Mouse (Mus musculus) embryonic facial prominence, embryonic 12.5 days (tissue): ENCODE measurements around the gene Bcr. TPM values are rescaled to one million over a fixed set of nuclear protein-coding genes. Genes with fewer than 3 reads are reported as not detected.

Experiments
- ATAC-seq: fragments of 200-750 bp; cut with Nextera tagmentation; 2 replicates; pipeline ENCODE4 v1.8.0; 2017; ENCODE audit not compliant: insufficient number of reproducible peaks, insufficient read depth, low FRiP score, low TSS enrichment
- H3K27ac ChIP-seq: fragments of 300-500 bp; sonication (generic); 2 replicates; pipeline ENCODE4 v1.5.1; 2016; ENCODE audit warnings: mild to moderate bottlenecking
- H3K27me3 ChIP-seq: fragments of 300-500 bp; sonication (generic); 2 replicates; pipeline ENCODE4 v1.6.1; 2016; ENCODE audit warnings: mild to moderate bottlenecking, moderate library complexity
- H3K36me3 ChIP-seq: fragments of 300-500 bp; sonication (generic); 2 replicates; pipeline ENCODE4 v1.6.1; 2016; ENCODE audit warnings: mild to moderate bottlenecking
- H3K4me1 ChIP-seq: fragments of 300-500 bp; sonication (generic); 2 replicates; pipeline ENCODE4 v1.6.1; 2016
- H3K4me2 ChIP-seq: fragments of 300-500 bp; sonication (generic); replicated peaks from 2 replicates; pipeline ENCODE4 v1.6.1; 2016; ENCODE audit warnings: mild to moderate bottlenecking, moderate library complexity
- H3K4me3 ChIP-seq: fragments of 300-500 bp; sonication (generic); 2 replicates; pipeline ENCODE4 v1.5.1; 2016; ENCODE audit warnings: mild to moderate bottlenecking
- H3K9ac ChIP-seq: fragments of 300-500 bp; sonication (generic); 2 replicates; pipeline ENCODE4 v1.6.1; 2016; ENCODE audit warnings: mild to moderate bottlenecking, moderate library complexity
- H3K9me3 ChIP-seq: fragments of 300-500 bp; sonication (generic); 2 replicates; pipeline ENCODE4 v1.6.1; 2016; ENCODE audit warnings: mild to moderate bottlenecking, moderate library complexity
- WGBS: fragments of 180-500 bp; shearing (Covaris S2); methylation state at CpG from one replicate; pipeline ENCODE4 v1.1.7; 2016; 5-methylcytosine and 5-hydroxymethylcytosine counted together
- polyA plus RNA-seq: library from polyadenylated mRNA; unstranded; fragments of >200 nt; fragmentation: Nextera tagmentation; extraction: Ambion mirVana; gene quantifications from 2 replicates; pipeline ENCODE4 v1.2.1, GENCODE M21; 2016

Bcr gene
- polyA plus RNA-seq, 1 experiment from 2014 or later, result 9.0 TPM

- Histone ChIP-seq H3K4me1 (no peaks in the 10 kb centered on the region), H3K9ac (no peak overlapping the region), H3K9me3 (no peaks in the 10 kb centered on the region), H3K27ac (no peak overlapping the region), H3K27me3 (no peaks in the 10 kb centered on the region), H3K4me3 (no peak overlapping the region), H3K36me3 (peaks cover 90% of the 10 kb centered on the region), H3K4me2 (no peak overlapping the region)
- ATAC-seq, result no peak
- WGBS, result 80% methylated on average over 3 of the region's 3 CpGs
Observed at GRCm38 (mm10) chr10:75137148-75137547, 76.8 kb downstream of the Bcr start.

DNA sequence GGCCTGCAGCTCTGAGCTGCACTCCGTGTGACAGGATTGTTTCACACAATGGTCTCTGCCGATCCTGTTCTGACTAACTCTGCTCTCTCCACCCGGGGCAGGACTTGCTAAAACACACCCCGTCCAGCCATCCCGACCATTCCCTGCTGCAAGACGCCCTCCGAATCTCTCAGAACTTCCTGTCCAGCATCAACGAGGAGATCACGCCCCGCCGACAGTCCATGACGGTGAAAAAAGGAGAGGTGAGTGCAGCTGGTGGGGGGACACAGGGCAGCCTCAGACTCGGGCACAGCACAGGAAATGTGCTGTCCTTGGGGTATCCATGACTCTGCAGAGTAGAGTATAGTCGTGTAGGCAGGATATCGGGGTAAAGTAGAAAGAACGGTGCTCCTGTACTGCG lies 84.8 kb downstream of the Bcr start:
- WGBS, result 83% methylated on average over 17 of the region's 17 CpGs
- Histone ChIP-seq H3K4me2 (no peak overlapping the region), H3K4me3 (no peak overlapping the region), H3K9me3 (no peaks in the 10 kb centered on the region), H3K27me3 (no peaks in the 10 kb centered on the region), H3K36me3 (peaks cover 90% of the 10 kb centered on the region), H3K4me1 (no peaks in the 10 kb centered on the region), H3K9ac (no peak overlapping the region), H3K27ac (no peak overlapping the region)
- ATAC-seq, result no peak

GRCm38 (mm10) chr10:75146001-75146400 lies 85.6 kb downstream of the Bcr start:
- Histone ChIP-seq H3K9ac (no peak overlapping the region), H3K9me3 (no peaks in the 10 kb centered on the region), H3K27ac (no peak overlapping the region), H3K27me3 (no peaks in the 10 kb centered on the region), H3K4me2 (no peak overlapping the region), H3K4me1 (no peaks in the 10 kb centered on the region), H3K4me3 (no peak overlapping the region), H3K36me3 (peaks cover 82% of the 10 kb centered on the region)
- 93% methylated on average over 4 of the region's 4 CpGs for WGBS
- no peak for ATAC-seq

GRCm38 (mm10) chr10:75146619-75147018 lies 86.2 kb downstream of the Bcr start:
- H3K4me1 ChIP-seq, result no peaks in the 10 kb centered on the region
- 87% methylated on average over 10 of the region's 10 CpGs for WGBS
- H3K9ac ChIP-seq, result no peak overlapping the region
- H3K27me3 ChIP-seq, result no peaks in the 10 kb centered on the region
- H3K4me3 ChIP-seq, result no peak overlapping the region
- H3K36me3 ChIP-seq, result peaks cover 78% of the 10 kb centered on the region
- H3K27ac ChIP-seq, result no peak overlapping the region
- no peaks in the 10 kb centered on the region for H3K9me3 ChIP-seq
- no peak for ATAC-seq
- no peak overlapping the region for H3K4me2 ChIP-seq

DNA sequence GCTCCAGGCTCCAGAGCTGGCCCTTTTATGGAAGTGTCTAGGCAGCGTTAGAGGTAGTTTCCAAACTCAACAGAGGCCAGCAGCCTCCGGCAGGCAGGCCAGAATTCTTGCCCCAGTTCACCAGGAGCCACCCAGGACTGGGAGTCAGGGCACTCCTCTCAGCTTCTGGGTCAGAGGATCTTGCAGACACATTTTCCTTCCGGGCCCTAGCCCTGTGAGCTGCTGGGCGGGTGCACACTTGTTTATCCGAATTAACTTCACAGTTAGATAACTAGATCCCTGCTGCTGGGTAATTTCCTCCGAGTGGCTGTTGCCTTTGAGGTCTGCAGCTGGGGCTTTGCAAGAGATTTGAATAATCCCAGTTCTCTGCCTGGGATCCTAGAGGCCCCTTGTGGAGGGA lies 87.9 kb downstream of the Bcr start:
- Histone ChIP-seq H3K9ac (no peak overlapping the region), H3K36me3 (peaks cover 69% of the 10 kb centered on the region), H3K27ac (no peak overlapping the region), H3K4me2 (no peak overlapping the region), H3K9me3 (no peaks in the 10 kb centered on the region), H3K27me3 (no peaks in the 10 kb centered on the region), H3K4me1 (no peaks in the 10 kb centered on the region), H3K4me3 (no peak overlapping the region)
- WGBS, result 40% methylated on average over 6 of the region's 6 CpGs
- ATAC-seq, result no peak

GRCm38 (mm10) chr10:75150361-75150760 lies 90.0 kb downstream of the Bcr start:
- Histone ChIP-seq H3K27ac (no peak overlapping the region), H3K4me2 (no peak overlapping the region), H3K9me3 (no peaks in the 10 kb centered on the region), H3K36me3 (peaks cover 71% of the 10 kb centered on the region), H3K4me1 (no peaks in the 10 kb centered on the region), H3K27me3 (no peaks in the 10 kb centered on the region), H3K9ac (no peak overlapping the region), H3K4me3 (no peak overlapping the region)
- 74% methylated on average over 5 of the region's 5 CpGs for WGBS
- no peak for ATAC-seq

DNA sequence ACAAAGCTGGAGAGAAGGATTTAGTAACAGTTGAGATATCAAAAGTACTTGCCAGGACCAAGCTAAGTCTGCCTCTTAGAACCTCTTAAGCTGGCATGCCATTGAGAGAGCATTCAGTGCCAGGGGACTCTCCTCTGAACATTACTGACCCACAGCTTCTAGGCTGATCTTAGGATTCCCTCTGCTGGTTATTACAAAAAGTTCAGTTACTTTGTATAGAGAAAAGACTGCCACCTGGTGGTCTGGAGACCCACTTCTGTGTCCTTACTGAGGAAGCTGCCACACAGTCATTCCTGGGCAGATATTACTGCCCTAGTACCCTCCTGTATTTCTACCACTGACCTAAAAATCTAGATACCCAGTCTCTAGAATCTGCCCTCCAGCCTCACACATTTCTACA lies 90.9 kb downstream of the Bcr start:
- Histone ChIP-seq H3K4me1 (no peaks in the 10 kb centered on the region), H3K9ac (no peak overlapping the region), H3K36me3 (peaks cover 70% of the 10 kb centered on the region), H3K9me3 (no peaks in the 10 kb centered on the region), H3K27me3 (no peaks in the 10 kb centered on the region), H3K27ac (no peak overlapping the region), H3K4me2 (no peak overlapping the region), H3K4me3 (no peak overlapping the region)
- ATAC-seq, result no peak

- H3K4me3 ChIP-seq, result no peak overlapping the region
- no peak overlapping the region for H3K27ac ChIP-seq
- no peaks in the 10 kb centered on the region for H3K4me1 ChIP-seq
- H3K9me3 ChIP-seq, result no peaks in the 10 kb centered on the region
- H3K4me2 ChIP-seq, result no peak overlapping the region
- peaks cover 81% of the 10 kb centered on the region for H3K36me3 ChIP-seq
- no peaks in the 10 kb centered on the region for H3K27me3 ChIP-seq
- ATAC-seq, result no peak
- 67% methylated on average over 6 of the region's 6 CpGs for WGBS
- H3K9ac ChIP-seq, result no peak overlapping the region
Observed at GRCm38 (mm10) chr10:75156835-75157234, 96.4 kb downstream of the Bcr start.

DNA sequence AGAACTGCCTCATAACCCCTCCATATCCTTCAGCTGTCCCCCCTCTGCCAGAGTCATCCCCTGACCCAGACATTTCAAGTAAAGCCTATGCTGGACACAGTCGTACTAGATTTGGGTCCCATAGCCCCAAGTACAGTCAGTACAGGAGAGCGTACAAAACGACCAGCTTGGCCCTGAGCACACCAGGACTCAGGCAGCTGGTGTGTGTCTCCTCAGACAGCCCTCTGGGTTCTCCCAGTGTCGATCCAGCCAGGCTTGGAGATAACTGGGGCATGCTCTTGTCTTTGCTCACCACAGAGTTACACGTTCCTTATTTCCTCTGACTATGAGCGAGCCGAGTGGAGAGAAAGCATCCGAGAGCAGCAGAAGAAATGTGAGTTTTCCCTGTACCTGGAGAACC lies 97.3 kb downstream of the Bcr start:
- Histone ChIP-seq H3K36me3 (peaks cover 82% of the 10 kb centered on the region), H3K4me1 (no peaks in the 10 kb centered on the region), H3K9me3 (no peaks in the 10 kb centered on the region), H3K9ac (no peak overlapping the region), H3K4me3 (no peak overlapping the region), H3K4me2 (no peak overlapping the region), H3K27me3 (no peaks in the 10 kb centered on the region), H3K27ac (no peak overlapping the region)
- WGBS, result 87% methylated on average over 8 of the region's 8 CpGs
- ATAC-seq, result no peak

- Histone ChIP-seq H3K9ac (no peak overlapping the region), H3K4me1 (no peaks in the 10 kb centered on the region), H3K27ac (no peak overlapping the region), H3K9me3 (no peaks in the 10 kb centered on the region), H3K4me3 (no peak overlapping the region), H3K4me2 (no peak overlapping the region), H3K36me3 (peaks cover 86% of the 10 kb centered on the region), H3K27me3 (no peaks in the 10 kb centered on the region)
- 68% methylated on average over 1 of the region's 1 CpGs for WGBS
- no peak for ATAC-seq
Observed at GRCm38 (mm10) chr10:75158356-75158755, 98.0 kb downstream of the Bcr start.

- 82% methylated on average over 10 of the region's 10 CpGs for WGBS
- Histone ChIP-seq H3K9me3 (no peaks in the 10 kb centered on the region), H3K4me2 (no peak overlapping the region), H3K4me1 (no peaks in the 10 kb centered on the region), H3K9ac (no peak overlapping the region), H3K27me3 (no peaks in the 10 kb centered on the region), H3K27ac (no peak overlapping the region), H3K4me3 (no peak overlapping the region), H3K36me3 (peaks cover 85% of the 10 kb centered on the region)
- no peak for ATAC-seq
Observed at GRCm38 (mm10) chr10:75160171-75160900, 99.9 kb downstream of the Bcr start.

DNA sequence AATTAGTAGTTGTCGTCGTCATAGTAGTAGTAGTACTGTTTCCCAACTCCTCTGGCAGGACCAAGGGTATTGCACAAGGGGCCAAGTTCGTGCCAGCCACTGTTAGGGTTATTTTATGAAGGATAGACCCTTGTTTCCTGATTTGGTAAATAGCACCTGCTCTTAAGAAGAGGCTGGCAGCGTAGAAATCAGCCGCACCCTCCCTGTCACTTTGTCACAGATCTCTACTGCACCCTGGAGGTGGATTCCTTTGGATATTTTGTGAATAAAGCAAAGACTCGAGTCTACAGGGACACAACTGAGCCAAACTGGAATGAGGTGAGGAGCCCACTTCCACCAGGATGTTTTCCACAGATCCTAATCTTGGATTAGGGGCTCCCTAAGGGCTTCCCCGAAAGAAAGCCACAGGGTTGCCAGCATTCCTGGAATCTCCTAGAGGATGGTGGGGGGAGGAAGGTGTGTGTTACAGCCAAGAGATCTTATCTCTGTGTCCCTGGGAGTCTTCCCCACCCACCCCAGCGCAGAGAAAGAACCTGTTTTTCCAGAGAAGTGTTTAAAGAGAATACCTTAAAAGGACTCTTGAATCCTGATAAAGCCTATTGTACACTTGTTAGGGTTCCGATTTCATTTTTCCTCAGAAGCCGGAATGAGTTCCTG lies 105.6 kb downstream of the Bcr start:
- H3K36me3 ChIP-seq, result peaks cover 75% of the 10 kb centered on the region
- no peak overlapping the region for H3K27ac ChIP-seq
- no peak for ATAC-seq
- H3K9ac ChIP-seq, result no peak overlapping the region
- no peaks in the 10 kb centered on the region for H3K9me3 ChIP-seq
- H3K4me2 ChIP-seq, result no peak overlapping the region
- no peak overlapping the region for H3K4me3 ChIP-seq
- no peaks in the 10 kb centered on the region for H3K27me3 ChIP-seq
- no peaks in the 10 kb centered on the region for H3K4me1 ChIP-seq
- WGBS, result 70% methylated on average over 10 of the region's 10 CpGs
